Mouse (Mus musculus) frontal cortex, adult 2 months (tissue): ENCODE measurements around the gene 9130230L23Rik. TPM values are rescaled to one million over a fixed set of nuclear protein-coding genes. Genes with fewer than 3 reads are reported as not detected.

Source experiments
- DNase-seq, 2 experiments: peaks; one replicate each; pipeline ENCODE4 v3.0.0; 2022; ENCODE audit warnings: low spot score in 1 of 2; ENCODE audit errors: extremely low spot score in 1 of 2
- polyA plus RNA-seq: library from polyadenylated mRNA; depleted of rRNA; stranded (reverse); fragments of >200 nt; gene quantifications from 2 replicates; pipeline ENCODE4 v1.2.3, GENCODE M21; 2012

Gene 9130230L23Rik
- polyA plus RNA-seq, 1 experiment = not detected

DNA sequence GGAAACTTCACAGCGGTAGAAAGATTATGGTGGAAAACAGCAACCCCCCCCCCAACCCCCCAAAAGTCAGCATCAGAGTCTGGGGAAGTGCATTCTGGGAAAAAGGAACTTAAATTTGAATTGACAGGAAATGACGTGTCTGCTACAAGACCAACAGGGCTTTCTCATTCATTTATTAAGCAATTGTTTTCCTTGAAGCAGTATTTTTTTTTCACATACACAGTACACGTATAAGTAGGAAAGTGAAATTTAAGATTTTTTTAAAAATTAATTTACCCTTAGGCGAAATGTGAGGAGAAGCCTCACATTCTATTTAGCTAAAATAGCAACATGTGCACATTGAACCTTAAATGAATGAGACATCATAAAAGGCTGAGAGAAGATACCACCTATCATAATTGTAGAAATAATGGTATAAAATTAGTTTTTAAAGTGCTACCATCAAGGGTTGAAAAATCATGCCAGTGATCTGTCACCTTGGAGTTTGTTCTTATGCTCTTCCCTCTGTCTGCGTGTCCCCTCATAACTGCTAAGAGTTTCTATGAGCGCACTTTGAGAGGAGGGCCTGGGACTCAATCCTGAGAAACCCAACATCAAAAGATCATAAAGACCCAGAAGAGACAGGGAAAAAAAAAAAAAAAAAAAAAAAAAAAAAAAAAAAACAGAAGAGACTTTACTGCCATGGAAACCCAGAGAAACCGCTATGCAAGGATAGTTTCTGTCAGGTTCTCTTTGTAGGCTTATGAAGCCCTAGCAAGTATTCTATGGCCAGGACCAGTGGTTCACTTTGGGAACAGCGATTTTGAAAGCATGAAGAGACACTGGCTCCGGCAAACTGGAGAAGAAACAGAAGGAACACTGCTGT is 47.7 kb downstream of the 9130230L23Rik start:
- DNase-seq = no peak

DNA sequence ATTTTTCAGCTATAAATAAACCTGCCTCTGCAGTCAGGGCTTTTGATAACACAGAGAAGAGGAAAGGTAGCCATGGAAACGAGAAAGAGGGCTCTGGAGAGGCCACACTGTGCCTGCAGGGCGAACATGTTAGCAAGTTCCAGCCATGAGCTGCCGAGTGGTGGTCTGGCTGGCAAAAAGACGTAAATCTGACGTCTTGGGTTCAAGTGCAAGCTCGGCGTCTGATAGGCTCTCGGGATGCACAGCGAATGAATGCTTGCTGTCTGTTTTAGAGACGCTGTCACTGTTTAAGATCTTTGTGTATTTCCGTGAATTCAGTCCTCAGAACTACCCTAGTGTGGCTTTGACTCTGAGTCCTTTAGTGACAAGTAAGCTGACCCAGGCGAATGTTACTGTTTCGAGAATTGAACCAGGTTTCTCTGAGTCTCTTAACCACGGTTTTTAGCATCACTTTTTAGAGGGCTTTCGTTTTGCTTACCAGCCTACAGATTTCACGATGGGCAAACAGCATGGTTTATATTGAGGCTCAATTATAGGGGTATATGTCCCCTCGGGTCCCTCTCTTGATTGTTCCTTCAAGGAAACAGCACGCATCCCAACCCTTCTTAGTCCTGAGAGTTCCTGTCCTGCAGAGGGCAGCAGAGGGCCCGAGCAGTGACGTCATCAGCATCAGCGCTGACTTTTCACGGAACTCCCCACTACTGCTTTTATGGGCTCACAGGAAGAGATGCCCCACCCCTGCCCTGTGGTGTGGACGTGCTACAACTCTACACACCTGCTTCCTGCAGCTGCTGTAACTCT is 48.5 kb downstream of the 9130230L23Rik start:
- DNase-seq = peak; percentile 56 to 89

GRCm38 (mm10) chr5:65954130-65955080 is 49.7 kb downstream of the 9130230L23Rik start:
- DNase-seq = no peak

GRCm38 (mm10) chr5:65951513-65951909 is 52.6 kb downstream of the 9130230L23Rik start:
- DNase-seq = no peak

- no peak for DNase-seq
Observed at GRCm38 (mm10) chr5:65950679-65951512, 53.2 kb downstream of the 9130230L23Rik start.

DNA sequence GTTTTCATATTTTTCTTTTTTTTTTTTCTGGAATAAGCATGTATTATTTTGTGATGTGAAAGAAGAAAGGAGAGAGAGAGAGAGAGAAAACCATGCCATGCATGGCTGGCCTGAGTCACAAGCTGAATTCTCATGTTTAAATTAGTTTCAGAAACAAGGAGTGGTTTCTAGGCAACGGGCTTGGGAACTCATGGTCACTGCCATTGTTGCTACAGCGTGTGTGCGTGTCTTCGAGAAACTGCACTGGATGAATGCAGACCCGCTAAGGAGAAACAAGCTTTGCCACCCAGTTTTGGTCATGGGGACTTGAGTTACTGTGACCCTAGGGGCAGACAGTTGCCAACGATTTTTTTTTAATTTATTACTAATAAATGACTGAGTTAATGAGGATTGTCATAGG is 53.8 kb downstream of the 9130230L23Rik start:
- peak; percentile 34 to 66 for DNase-seq

DNA sequence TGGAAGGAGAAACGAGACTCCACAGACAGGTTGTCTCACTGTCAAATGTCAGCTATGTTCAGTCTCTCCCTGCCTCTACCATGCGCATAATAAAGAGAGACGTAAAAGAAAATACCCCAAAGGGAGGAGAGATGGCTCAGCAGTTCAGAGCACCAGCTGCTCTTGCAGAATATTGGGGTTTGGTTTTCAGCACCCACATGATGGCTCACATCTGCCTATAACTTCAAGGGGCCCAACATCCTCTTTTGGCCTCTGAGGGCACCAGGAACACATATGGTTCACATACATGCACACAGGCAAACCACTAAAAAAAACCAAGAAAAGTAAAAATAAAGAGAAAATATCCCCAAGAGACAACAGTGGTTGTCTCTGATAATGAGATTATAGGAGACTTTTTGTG is 54.3 kb downstream of the 9130230L23Rik start:
- no peak for DNase-seq

- DNase-seq = no peak
Observed at GRCm38 (mm10) chr5:65941145-65941544, 62.9 kb downstream of the 9130230L23Rik start.

- peak; percentile 56 to 90 for DNase-seq
Observed at GRCm38 (mm10) chr5:65937998-65938715, 65.9 kb downstream of the 9130230L23Rik start.

- no peak for DNase-seq
Observed at GRCm38 (mm10) chr5:65937011-65937726, 66.9 kb downstream of the 9130230L23Rik start.

DNA sequence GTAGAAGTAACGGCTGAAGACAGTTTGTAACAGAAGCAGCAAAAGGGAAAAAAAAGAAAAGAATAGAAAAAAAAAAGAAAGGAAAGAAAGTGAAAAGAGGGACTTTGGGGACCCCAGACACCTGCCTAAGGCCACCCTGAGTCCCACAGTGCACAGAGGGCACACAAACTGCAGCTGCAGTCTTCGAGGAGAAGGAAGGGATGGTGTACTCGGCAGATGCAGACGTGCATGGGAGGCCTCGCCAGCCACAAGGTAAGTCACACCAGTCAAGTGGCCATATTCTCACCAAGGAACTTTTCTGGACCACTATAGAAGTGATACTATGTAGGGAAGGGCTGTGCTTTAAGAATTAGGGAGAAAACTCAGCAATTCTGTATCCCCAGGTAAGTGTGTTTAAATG is 69.3 kb downstream of the 9130230L23Rik start, which contains the start of gene Chrna9:
Gene Chrna9 (plus strand): TSS at position 139 of the 400 bp plus-strand sequence.
- DNase-seq = no peak

DNA sequence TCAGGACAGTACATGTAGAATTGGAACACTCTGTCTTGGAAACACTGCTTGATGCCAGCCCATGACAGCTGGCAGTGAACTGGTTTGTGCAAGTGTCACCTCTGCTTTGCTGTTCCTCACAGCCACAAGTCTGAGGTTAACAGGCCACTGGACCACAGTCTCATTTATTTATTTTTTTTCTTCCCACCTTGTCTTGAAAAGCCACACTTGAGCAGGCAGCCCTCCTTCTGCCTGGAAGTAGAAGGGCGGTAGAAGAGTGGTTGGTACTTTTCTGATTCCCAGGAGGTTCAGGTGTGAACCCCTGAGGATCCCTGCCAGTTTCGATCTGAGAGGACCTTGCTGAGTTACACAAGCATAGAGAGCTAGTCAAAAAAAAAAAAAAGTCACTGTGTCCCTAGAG is 70.3 kb downstream of the 9130230L23Rik start:
- DNase-seq = no peak

DNA sequence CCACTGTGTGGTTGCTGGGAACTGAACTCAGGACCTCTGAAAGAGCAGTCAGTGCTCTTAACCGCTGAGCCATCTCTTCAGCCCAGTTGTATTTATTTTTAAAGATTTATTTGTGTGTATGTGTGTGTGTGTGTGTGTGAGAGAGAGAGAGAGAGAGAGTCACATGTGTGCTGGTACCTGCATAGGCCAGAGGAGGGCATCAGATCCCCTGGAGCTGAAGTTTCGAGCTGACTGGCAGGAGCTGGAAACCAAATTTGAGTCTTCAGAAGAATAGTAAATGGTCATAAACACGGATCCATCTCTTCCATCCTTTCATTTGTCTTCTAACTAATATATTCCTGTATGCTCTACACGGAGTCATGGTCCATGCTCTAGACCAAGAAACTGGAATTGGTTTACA is 70.8 kb downstream of the 9130230L23Rik start:
- DNase-seq = no peak

GRCm38 (mm10) chr5:65930171-65930570 is 73.9 kb downstream of the 9130230L23Rik start:
- no peak for DNase-seq
